Comparison of ENCODE assay signal across 15 mouse cellular contexts in the genomic region with DNA sequence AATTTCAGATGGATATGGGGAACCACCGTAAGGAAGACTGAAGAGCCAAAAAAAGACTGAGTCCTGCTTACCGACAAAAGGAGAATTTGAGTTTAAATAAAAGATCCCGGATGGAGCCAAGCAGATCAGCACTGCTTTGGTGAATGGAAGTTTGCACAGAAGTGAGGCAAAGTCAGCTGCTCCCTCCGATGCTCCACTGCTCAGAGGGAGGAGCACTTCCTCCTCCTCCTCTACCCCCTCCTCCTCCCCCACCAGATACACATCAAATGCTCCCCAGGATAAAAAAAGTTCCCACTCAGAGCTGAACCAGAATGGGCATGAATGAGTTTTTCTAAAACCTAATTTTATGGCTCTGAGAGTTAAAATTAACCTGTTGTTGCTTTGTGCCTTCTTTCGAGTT.
"Had no signal": no experiment of that assay in that cellular context is flagged by ENCODE, and none has a peak within 500 bp of the region (broad histone marks: within the 10 kb centered on the region; RNA-seq: fewer than 3 reads in every experiment).

No protein-coding gene starts in this region.

- H3K4me2 ChIP-seq: liver, embryonic 13.5 days; midbrain, embryonic 12.5 days; midbrain, embryonic 15.5 days had no signal

- H3K27me3 ChIP-seq: liver, embryonic 13.5 days; midbrain, embryonic 15.5 days had no signal

- H3K27ac ChIP-seq: liver, embryonic 13.5 days; midbrain, embryonic 12.5 days; midbrain, embryonic 15.5 days had no signal

- H3K9me3 ChIP-seq: liver, embryonic 13.5 days; midbrain, embryonic 12.5 days; midbrain, embryonic 15.5 days had no signal

- H3K9ac ChIP-seq: liver, embryonic 13.5 days; midbrain, embryonic 12.5 days; midbrain, embryonic 15.5 days had no signal

- DNase-seq: kidney, adult 18-20 months; kidney, adult 9 months; kidney, postnatal 14 days; kidney, postnatal 4 days; left cerebral cortex, postnatal 4 days; liver, embryonic 13.5 days; lung, adult 2 months; lung, postnatal 14 days; lung, postnatal 4 days; thymus, adult 2 months; thymus, postnatal 14 days; thymus, postnatal 4 days had no signal

- H3K4me1 ChIP-seq: liver, embryonic 13.5 days; midbrain, embryonic 12.5 days; midbrain, embryonic 15.5 days had no signal

- ATAC-seq: intestine, embryonic 16.5 days; midbrain, embryonic 15.5 days had no signal

- H3K36me3 ChIP-seq: liver, embryonic 13.5 days; midbrain, embryonic 12.5 days; midbrain, embryonic 15.5 days had no signal

- H3K4me3 ChIP-seq: liver, embryonic 13.5 days; midbrain, embryonic 12.5 days; midbrain, embryonic 15.5 days had no signal
